Mouse (Mus musculus): ENCODE measurements at regions not wholly inside any gene's neighbourhood (a gene's known extent, or its start where the extent isn't known, plus 50 kb on each side); places are given as distances from the start of the nearest gene placed in this dataset.

- peak in 1 of 2 experiments; percentile 37 for DNase-seq (ENCODE audit: inconsistent age in 2 of 2, low spot score in 1 of 2)
Measured at GRCm38 (mm10) chr12:43406149-43406867, 803.8 kb downstream of the Dnajb9 start.
